Mouse (Mus musculus) stomach, postnatal 0 days (tissue): ENCODE data around the gene Myo5a. TPM values are rescaled to one million over a fixed set of nuclear protein-coding genes. Genes with fewer than 3 reads are reported as not detected.

Source experiments
- ATAC-seq: fragments of 200-750 bp; cut with Nextera tagmentation; 2 replicates; pipeline ENCODE4 v1.8.0; 2017; ENCODE audit not compliant: low FRiP score, low TSS enrichment
- DNase-seq: peaks from one replicate; pipeline ENCODE4 v3.0.0-alpha.2; 2016; ENCODE audit warnings: low spot score
- H3K27ac ChIP-seq: fragments of 300-500 bp; sonication (generic); replicated peaks from 2 replicates; pipeline ENCODE4 v1.5.1; 2014; ENCODE audit warnings: mild to moderate bottlenecking, control low read depth
- H3K27me3 ChIP-seq: fragments of 300-500 bp; sonication (generic); 2 replicates; pipeline ENCODE4 v1.6.1; 2014; ENCODE audit warnings: low read length; ENCODE audit not compliant: control insufficient read depth, insufficient read depth
- H3K36me3 ChIP-seq: fragments of 300-500 bp; sonication (generic); 2 replicates; pipeline ENCODE4 v1.6.1; 2014; ENCODE audit warnings: low read length, mixed read lengths; ENCODE audit not compliant: control insufficient read depth, insufficient read depth
- H3K4me1 ChIP-seq: fragments of 300-500 bp; sonication (generic); replicated peaks from 2 replicates; pipeline ENCODE4 v1.6.1; 2014; ENCODE audit warnings: antibody characterized with exemption; ENCODE audit not compliant: control insufficient read depth, insufficient read depth
- H3K4me2 ChIP-seq: fragments of 300-500 bp; sonication (generic); replicated peaks from 2 replicates; pipeline ENCODE4 v1.6.1; 2014; ENCODE audit warnings: low read depth, mild to moderate bottlenecking, control low read depth, moderate library complexity
- H3K4me3 ChIP-seq: fragments of 300-500 bp; sonication (generic); 2 replicates; pipeline ENCODE4 v1.5.1; 2014; ENCODE audit warnings: low read depth, low read length, control low read depth
- H3K9ac ChIP-seq: fragments of 300-500 bp; sonication (generic); 2 replicates; pipeline ENCODE4 v1.6.1; 2014; ENCODE audit warnings: mild to moderate bottlenecking, low read length, control low read depth, mixed read lengths
- H3K9me3 ChIP-seq: fragments of 300-500 bp; sonication (generic); 2 replicates; pipeline ENCODE4 v1.6.1; 2016; ENCODE audit warnings: low read length; ENCODE audit not compliant: control insufficient read depth
- CTCF ChIP-seq: IDR thresholded peaks from 2 replicates; pipeline ENCODE4 v1.5.1; 2016; ENCODE audit warnings: antibody characterized with exemption, low read depth, mild to moderate bottlenecking, moderate library complexity
- EP300 ChIP-seq: optimal IDR thresholded peaks from 2 replicates; pipeline ENCODE3; 2016; ENCODE audit warnings: antibody characterized with exemption
- WGBS: fragments of 180-500 bp; shearing (Covaris S2); extraction: QIAGEN DNeasy Blood & Tissue Kit; methylation state at CpG from one replicate; pipeline ENCODE4 v1.1.7; 2014; 5-methylcytosine and 5-hydroxymethylcytosine counted together
- polyA plus RNA-seq: library from polyadenylated mRNA; unstranded; fragments of >200 nt; fragmentation: Nextera tagmentation; extraction: Ambion mirVana; gene quantifications from 2 replicates; pipeline ENCODE4 v1.2.1, GENCODE M21; 2015

Myo5a gene
- polyA plus RNA-seq, 1 experiment from 2014 or later: 4.9 TPM

DNA sequence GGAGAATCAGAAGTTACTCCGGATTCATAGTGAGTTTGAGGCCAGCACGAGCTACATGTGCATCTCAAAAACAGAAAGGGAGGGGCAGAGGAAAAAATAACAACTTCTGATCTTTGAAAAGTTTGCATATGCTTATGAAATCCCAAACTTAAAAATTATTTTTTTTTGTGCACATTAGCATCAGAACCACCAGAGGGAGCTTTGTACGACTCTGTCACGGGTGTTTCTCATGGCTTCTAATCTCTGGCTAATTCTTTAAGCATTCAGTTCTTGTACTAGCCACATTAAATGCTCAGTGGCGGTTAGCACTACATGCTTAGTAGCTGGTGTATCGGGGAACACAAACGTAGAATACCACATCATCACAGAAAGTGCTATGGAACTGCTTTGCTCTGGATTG, 37.7 kb upstream of the Myo5a start:
- H3K4me3 ChIP-seq: no peak overlapping the region
- ATAC-seq (no peak), DNase-seq (no peak)
- TF ChIP-seq EP300 (no peak), CTCF (peak; percentile 74)
- no peaks in the 10 kb centered on the region for H3K27me3 ChIP-seq
- H3K27ac ChIP-seq: no peak overlapping the region
- H3K4me2 ChIP-seq: no peak overlapping the region
- WGBS: 54% methylated on average over 7 of the region's 7 CpGs
- peaks cover 2% of the 10 kb centered on the region; the same call in 1 of the 2 replicates for H3K36me3 ChIP-seq
- H3K9me3 ChIP-seq: no peaks in the 10 kb centered on the region
- H3K9ac ChIP-seq: no peak overlapping the region
- no peaks in the 10 kb centered on the region for H3K4me1 ChIP-seq

DNA sequence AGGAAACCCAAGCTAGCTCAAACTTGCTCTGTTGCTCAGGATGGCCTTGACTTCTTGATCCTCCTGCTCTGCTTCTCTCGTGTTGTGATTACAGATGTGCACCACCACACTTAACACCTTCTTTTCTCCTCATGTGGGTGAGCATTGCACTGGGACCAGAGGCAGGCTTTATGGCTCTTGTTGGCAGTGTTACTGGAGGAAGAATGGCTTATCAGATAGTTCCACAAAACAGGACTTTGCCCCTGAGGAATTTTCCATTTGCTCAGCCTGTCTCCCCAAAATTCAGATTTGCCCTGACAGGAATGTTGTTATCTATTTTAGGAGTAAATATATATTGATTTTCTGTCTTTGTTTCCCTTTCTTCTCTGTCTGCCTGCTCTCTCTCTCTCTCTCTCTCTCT, 36.1 kb upstream of the Myo5a start:
- Histone ChIP-seq H3K27me3 (no peaks in the 10 kb centered on the region), H3K4me1 (no peaks in the 10 kb centered on the region), H3K9me3 (no peaks in the 10 kb centered on the region), H3K4me3 (no peak overlapping the region), H3K27ac (no peak overlapping the region), H3K9ac (no peak overlapping the region), H3K36me3 (peaks cover 2% of the 10 kb centered on the region; the same call in 1 of the 2 replicates), H3K4me2 (no peak overlapping the region)
- ATAC-seq (no peak), DNase-seq (no peak)
- 24% methylated on average over 1 of the region's 1 CpGs for WGBS
- no peak for TF ChIP-seq CTCF
- TF ChIP-seq EP300: no peak

DNA sequence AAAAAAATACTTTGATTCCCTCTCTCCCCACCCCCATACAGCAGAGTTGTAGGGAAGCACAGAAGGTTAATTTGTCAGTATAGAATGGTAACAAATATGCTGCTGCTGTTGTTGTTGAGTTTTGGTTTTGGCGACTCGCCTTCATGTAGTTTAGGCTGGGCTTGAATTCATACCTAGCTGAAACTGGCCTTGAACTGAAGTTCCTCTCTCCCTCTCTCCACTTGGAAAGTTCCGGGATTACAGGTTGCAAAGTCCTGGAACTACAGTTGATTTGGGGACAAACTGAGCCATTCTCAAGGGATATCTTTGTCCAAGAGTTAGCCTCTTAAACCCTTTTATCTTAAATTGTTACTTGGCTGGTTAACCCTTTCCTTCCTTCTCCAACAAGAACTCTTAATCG, 34.9 kb upstream of the Myo5a start:
- no peak overlapping the region for H3K4me3 ChIP-seq
- DNase-seq: no peak

DNA sequence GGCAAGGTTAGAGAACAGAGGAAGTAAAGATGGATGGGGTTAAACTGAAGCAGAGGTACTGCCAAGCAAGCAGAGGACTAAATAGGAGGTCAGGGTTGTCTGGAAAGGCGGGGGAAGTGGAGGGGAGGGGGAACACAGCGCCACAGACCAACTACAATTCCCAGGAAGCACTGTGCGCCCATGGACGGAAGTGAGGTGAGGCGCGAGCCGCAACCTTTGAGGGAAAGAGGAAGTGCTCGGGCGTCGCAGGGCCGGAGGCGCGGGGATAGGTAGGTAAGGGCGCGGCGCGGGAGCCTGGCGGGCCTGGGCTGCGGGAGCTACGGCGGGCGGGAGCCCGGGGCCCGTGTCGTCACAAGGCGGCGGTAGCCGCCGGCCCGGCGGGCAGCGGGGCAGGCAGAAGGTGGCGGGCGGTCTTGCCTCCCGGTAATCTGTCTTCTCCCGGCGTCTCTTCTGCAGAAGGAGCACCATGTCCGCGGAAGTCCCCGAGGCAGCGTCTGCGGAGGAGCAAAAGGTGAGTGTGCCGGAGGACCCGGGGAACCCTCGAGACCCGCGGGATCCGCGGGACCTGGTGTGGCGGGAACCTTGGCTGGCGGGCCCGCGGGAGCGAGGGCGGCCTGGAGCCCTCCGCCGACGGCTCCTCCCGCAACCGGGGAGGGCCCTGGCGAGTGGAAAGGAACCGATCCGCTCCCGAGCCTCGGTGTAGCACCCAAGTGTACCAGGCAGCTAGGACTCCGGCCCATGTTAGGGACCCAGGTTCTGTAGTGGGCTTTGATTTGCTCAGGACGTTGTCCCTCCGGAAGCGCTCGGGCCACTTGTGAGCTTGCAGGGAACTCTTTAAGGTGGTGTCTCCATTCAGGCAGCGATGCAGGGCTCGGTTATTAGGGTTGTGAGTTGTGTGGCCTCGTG, 33.1 kb upstream of the Myo5a start, which contains the start of gene Arpp19:
Arpp19 (plus strand) TSS at position 164 of the 906 bp plus-strand sequence.
- whole genome bisulfite sequencing: under 1% methylated on average over 55 of the region's 73 CpGs
- no peaks in the 10 kb centered on the region for H3K4me1 ChIP-seq
- H3K9me3 ChIP-seq: no peaks in the 10 kb centered on the region
- ATAC-seq: peak; percentile 97
- no peaks in the 10 kb centered on the region for H3K36me3 ChIP-seq
- TF ChIP-seq EP300 (no peak), CTCF (peak; percentile 31)
- H3K4me2 ChIP-seq: peak within 1 kb of the TSS; percentile 67
- H3K9ac ChIP-seq: peak within 1 kb of the TSS; percentile 97
- H3K4me3 ChIP-seq: peak within 1 kb of the TSS; percentile 97
- no peaks in the 10 kb centered on the region for H3K27me3 ChIP-seq
- H3K27ac ChIP-seq: peak within 1 kb of the TSS; percentile 91
- DNase-seq: peak; percentile 91

More for the DNA sequence above, 34.9 kb upstream of the Myo5a start:
- ATAC-seq: no peak
- no peak overlapping the region for H3K27ac ChIP-seq
- H3K4me2 ChIP-seq: no peak overlapping the region
- no peak overlapping the region for H3K9ac ChIP-seq
- WGBS: 70% methylated on average over 4 of the region's 4 CpGs
- H3K9me3 ChIP-seq: no peaks in the 10 kb centered on the region
- H3K4me1 ChIP-seq: no peaks in the 10 kb centered on the region
- peaks cover 2% of the 10 kb centered on the region; the same call in 1 of the 2 replicates for H3K36me3 ChIP-seq
- no peak for TF ChIP-seq EP300
- no peak for TF ChIP-seq CTCF
- no peaks in the 10 kb centered on the region for H3K27me3 ChIP-seq

DNA sequence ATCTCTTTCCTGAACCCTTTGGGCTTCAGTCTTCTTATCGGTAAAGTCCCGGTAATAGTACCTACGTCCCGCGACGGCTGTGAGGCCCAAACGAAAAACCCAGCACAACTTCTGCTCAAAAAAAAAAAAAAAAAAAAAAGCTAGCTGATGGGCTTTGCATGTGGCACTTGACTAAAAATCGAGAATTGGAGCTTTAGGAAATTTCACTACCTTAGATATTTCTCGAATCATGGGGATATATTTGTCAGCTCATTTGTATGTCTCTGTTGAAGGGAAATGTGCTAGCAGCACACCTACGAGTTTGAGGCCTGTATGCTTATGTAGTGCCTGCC, 32.5 kb upstream of the Myo5a start:
- Histone ChIP-seq H3K27ac (peak overlapping the region; percentile 91; the same call in 1 of the 2 replicates), H3K36me3 (no peaks in the 10 kb centered on the region), H3K4me3 (peak overlapping the region; percentile 97), H3K27me3 (no peaks in the 10 kb centered on the region), H3K9ac (peak overlapping the region; percentile 97), H3K4me2 (peak overlapping the region; percentile 67), H3K9me3 (no peaks in the 10 kb centered on the region), H3K4me1 (no peaks in the 10 kb centered on the region)
- WGBS: 1% methylated on average over 10 of the region's 10 CpGs
- ATAC-seq (no peak), DNase-seq (no peak)
- TF ChIP-seq CTCF: no peak
- no peak for TF ChIP-seq EP300

DNA sequence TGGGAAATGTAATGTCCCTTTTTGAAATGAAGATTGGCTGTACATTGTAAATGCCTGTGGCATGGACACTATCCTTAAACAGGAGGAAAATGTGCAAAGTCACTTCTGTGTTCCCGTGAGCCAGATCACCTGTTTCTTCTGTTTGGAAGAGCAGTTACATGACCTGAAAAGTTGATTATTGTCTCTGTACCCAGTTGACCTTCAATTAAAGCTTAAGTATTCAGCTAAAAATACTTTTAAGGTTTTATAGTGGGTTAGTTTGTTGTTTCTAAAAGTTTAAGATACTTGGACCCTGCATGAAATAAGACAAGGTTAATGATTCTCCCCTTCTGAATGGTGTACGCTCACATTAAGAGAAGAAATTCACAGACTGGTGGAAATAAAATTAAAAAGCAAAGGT, 30.2 kb upstream of the Myo5a start:
- no peak overlapping the region for H3K27ac ChIP-seq
- H3K36me3 ChIP-seq: no peaks in the 10 kb centered on the region
- DNase-seq (no peak), ATAC-seq (no peak)
- no peaks in the 10 kb centered on the region for H3K27me3 ChIP-seq
- TF ChIP-seq CTCF (no peak), EP300 (no peak)
- WGBS: 76% methylated on average over 2 of the region's 2 CpGs
- H3K4me2 ChIP-seq: no peak overlapping the region
- no peaks in the 10 kb centered on the region for H3K4me1 ChIP-seq
- H3K4me3 ChIP-seq: no peak overlapping the region
- no peaks in the 10 kb centered on the region for H3K9me3 ChIP-seq
- H3K9ac ChIP-seq: no peak overlapping the region
